Mouse (Mus musculus) liver, postnatal 0 days (tissue): ENCODE results near the gene Msgn1.

Experiments used
- CTCF ChIP-seq: sonication (generic); IDR thresholded peaks from 2 replicates; pipeline ENCODE4 v1.5.1; 2016; ENCODE audit warnings: antibody characterized with exemption, low read depth
- EP300 ChIP-seq: IDR thresholded peaks from 2 replicates; pipeline ENCODE4 v1.6.1; 2016; ENCODE audit warnings: antibody characterized with exemption, low read depth, mild to moderate bottlenecking

DNA sequence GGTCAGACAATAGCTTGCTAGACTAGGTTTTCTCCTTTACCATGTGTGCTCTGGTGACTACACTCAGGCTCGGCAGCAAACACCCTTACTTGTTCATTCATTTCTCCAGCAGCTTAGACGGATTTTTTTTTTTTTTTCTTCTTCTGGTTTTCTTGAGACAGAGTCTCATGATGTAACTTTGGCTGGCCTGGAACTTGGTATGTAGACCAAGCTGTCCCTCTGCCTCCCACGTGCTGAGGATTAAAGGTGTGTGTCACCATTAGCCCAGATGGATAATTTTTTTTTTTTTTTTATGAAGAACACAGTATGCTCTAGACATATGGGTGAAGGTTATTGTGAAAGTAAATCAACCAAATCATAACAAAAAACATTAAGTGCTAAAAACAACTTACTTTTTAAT lies 41.5 kb upstream of the Msgn1 start:
- TF ChIP-seq CTCF (no peak), EP300 (no peak)
